Mouse (Mus musculus): Measurements from ENCODE around the gene Serpinf1. TPM values are rescaled to one million over a fixed set of nuclear protein-coding genes. Genes with fewer than 3 reads are reported as not detected.

The Serpinf1 gene
- polyA plus RNA-seq, 1 experiment from 2014 or later, result 833 TPM

DNA sequence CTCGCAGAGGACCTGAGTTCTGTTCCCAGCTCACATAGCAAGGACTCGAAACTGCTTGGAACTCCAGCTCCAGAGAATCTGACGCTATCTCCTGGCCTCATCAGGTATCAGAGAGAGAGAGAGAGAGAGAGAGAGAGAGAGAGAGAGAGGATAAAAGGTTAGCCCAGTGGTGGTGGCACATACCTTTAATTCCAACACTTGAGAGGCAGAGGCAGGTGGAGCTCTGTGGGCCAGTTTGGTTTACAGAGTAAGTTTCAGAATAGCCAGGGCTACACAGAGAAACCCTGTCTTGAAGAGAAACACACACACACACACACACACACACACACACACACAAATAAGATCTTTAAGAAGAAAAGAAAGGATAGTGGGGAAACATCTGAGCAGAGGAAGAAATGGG lies 590 bp upstream of the Serpinf1 start:
- H3K36me3 ChIP-seq (replicated peaks; ENCODE audit: insufficient read depth, low read length), result no peaks in the 10 kb centered on the region
- WGBS (ENCODE audit: insufficient replicate concordance), result 65% methylated on average over 3 of the region's 3 CpGs
- H3K27ac ChIP-seq (ENCODE audit: low read depth), result peak overlapping the region; percentile 84
- no peaks in the 10 kb centered on the region; the same call in 1 of the 2 replicates for H3K4me1 ChIP-seq (ENCODE audit: insufficient read depth)
- no peak for DNase-seq
- no peaks in the 10 kb centered on the region for H3K9me3 ChIP-seq (ENCODE audit: low read length)
- no peak overlapping the region for H3K4me3 ChIP-seq (ENCODE audit: low read depth, low read length)
- TF ChIP-seq EP300 (IDR thresholded peaks at IDR 0.05; ENCODE audit: low read depth) (no peak), CTCF (IDR thresholded peaks at IDR 0.05; ENCODE audit: low read depth) (no peak)
- 0 out of 2 replicates have a peak overlapping the region, but pooled peaks have one; percentile 26 for H3K4me2 ChIP-seq (ENCODE audit: low read depth, low read length)
- H3K9ac ChIP-seq (replicated peaks), result no peak overlapping the region
- H3K27me3 ChIP-seq (ENCODE audit: insufficient read depth, low read length), result no peaks in the 10 kb centered on the region
- no peak for ATAC-seq

DNA sequence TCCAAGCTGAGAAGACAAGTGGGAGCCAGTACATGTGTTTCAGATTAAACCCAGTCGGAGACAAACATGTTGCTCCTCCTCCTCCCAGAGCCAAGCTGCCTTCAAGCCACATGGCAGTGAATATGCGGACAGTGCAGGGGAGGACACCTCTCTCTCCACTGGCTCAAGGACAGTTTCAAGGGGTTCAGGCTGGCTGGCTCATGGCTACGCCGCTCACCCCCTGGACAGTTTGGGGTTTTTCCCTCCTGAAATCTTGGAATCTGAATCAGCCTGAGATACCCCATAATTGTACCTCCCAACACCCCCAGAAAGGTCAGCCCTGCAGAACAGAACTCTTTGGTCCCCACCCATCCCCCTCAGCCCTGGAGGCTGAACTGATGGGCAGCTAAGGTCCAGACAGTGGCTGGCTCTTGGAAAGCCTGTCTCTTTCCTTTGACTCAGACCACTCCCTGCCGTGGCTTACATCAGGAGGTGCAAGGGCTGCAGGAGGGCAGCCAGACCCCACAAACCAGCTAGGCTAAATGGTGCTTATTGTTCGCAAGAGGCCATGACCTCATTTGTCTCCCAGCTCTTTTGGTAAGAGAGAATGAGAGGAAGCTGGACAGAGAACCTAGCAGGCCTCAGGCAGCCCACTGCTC lies 1.0 kb downstream of the Serpinf1 start:
- H3K27me3 ChIP-seq (ENCODE audit: insufficient read depth, low read length), result no peaks in the 10 kb centered on the region

DNA sequence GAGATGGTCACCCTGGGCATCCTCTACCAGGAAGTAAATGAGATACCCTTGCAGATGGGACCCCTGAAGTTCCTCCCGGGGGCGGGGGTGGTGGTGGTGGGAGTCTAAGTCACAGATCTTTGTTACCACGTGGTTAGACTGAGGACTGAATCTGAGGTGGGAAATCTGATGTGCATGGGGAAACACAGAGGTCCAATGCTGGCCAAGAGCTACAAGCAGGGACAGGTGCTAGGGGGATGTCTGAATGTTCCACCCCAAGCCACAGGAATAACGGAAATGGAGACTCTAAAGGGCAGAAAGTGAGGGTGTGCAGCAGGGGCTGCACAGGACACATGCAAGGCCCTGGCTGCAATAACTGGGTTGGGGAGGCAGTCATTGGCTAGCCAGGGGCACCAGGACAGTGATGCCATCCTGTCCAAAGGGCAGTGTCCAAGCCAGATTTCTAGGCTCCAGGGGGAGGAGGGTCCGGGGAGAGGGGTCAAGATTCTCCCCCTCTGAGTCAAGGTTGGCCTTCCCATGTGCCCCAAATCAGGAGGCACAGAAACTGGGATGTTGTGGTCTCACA lies 1.6 kb downstream of the Serpinf1 start:
- H3K4me3 ChIP-seq (ENCODE audit: low read depth, low read length), result peak overlapping the region; percentile 46; the same call in 1 of the 2 replicates
- H3K4me1 ChIP-seq (ENCODE audit: insufficient read depth), result no peaks in the 10 kb centered on the region; the same call in 1 of the 2 replicates
- 0 out of 2 replicates have a peak overlapping the region, but pooled peaks have one; percentile 64 for H3K9ac ChIP-seq (replicated peaks)
- DNase-seq, result no peak
- no peak for TF ChIP-seq EP300 (IDR thresholded peaks at IDR 0.05; ENCODE audit: low read depth)
- no peak for TF ChIP-seq CTCF (IDR thresholded peaks at IDR 0.05; ENCODE audit: low read depth)
- no peaks in the 10 kb centered on the region for H3K27me3 ChIP-seq (ENCODE audit: insufficient read depth, low read length)
- peak; percentile 70 for ATAC-seq
- 48% methylated on average over 5 of the region's 5 CpGs for WGBS (ENCODE audit: insufficient replicate concordance)
- H3K4me2 ChIP-seq (ENCODE audit: low read depth, low read length), result peak overlapping the region; percentile 57
- no peaks in the 10 kb centered on the region for H3K9me3 ChIP-seq (ENCODE audit: low read length)
- no peaks in the 10 kb centered on the region for H3K36me3 ChIP-seq (replicated peaks; ENCODE audit: insufficient read depth, low read length)
- H3K27ac ChIP-seq (ENCODE audit: low read depth), result peak overlapping the region; percentile 84

More for the DNA sequence above, 1.0 kb downstream of the Serpinf1 start:
- ATAC-seq, result peak; percentile 48
- 45% methylated on average over 6 of the region's 6 CpGs for WGBS (ENCODE audit: insufficient replicate concordance)
- Histone ChIP-seq H3K9ac (replicated peaks) (peak overlapping the region; percentile 64), H3K27ac (ENCODE audit: low read depth) (peak overlapping the region; percentile 84), H3K36me3 (replicated peaks; ENCODE audit: insufficient read depth, low read length) (no peaks in the 10 kb centered on the region), H3K9me3 (ENCODE audit: low read length) (no peaks in the 10 kb centered on the region), H3K4me3 (ENCODE audit: low read depth, low read length) (peak overlapping the region; percentile 46), H3K4me1 (ENCODE audit: insufficient read depth) (no peaks in the 10 kb centered on the region; the same call in 1 of the 2 replicates), H3K4me2 (ENCODE audit: low read depth, low read length) (peak overlapping the region; percentile 57)
- TF ChIP-seq EP300 (IDR thresholded peaks at IDR 0.05; ENCODE audit: low read depth) (no peak), CTCF (IDR thresholded peaks at IDR 0.05; ENCODE audit: low read depth) (no peak)
- DNase-seq, result no peak

DNA sequence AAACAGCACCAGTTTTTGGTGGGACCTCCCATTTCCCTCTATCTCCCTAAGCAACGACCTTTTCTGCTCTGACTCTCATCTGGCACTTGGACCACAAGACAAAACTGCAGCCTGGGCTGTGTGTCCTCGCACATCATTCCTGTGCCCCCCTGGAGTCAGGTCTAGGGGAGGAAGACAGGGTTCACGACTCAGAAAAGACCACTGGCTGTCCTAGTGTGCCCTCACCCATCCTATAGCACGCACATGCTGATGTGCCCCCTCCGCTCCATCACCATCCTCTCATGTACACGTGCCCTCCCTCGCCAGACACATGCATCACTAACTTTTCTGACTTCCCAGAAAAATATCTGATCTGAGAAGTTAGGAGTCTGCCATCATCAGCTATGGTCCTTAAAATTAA lies 2.5 kb downstream of the Serpinf1 start:
- Histone ChIP-seq H3K4me1 (ENCODE audit: insufficient read depth) (peaks cover 7% of the 10 kb centered on the region), H3K4me2 (ENCODE audit: low read depth, low read length) (no peak overlapping the region), H3K9me3 (ENCODE audit: low read length) (no peaks in the 10 kb centered on the region), H3K27ac (ENCODE audit: low read depth) (no peak overlapping the region), H3K27me3 (ENCODE audit: insufficient read depth, low read length) (no peaks in the 10 kb centered on the region), H3K36me3 (replicated peaks; ENCODE audit: insufficient read depth, low read length) (no peaks in the 10 kb centered on the region), H3K4me3 (ENCODE audit: low read depth, low read length) (no peak overlapping the region), H3K9ac (replicated peaks) (no peak overlapping the region)
- no peak for TF ChIP-seq CTCF (IDR thresholded peaks at IDR 0.05; ENCODE audit: low read depth)
- no peak for TF ChIP-seq EP300 (IDR thresholded peaks at IDR 0.05; ENCODE audit: low read depth)
- WGBS (ENCODE audit: insufficient replicate concordance), result 67% methylated on average over 7 of the region's 7 CpGs
- DNase-seq, result no peak
- no peak for ATAC-seq

DNA sequence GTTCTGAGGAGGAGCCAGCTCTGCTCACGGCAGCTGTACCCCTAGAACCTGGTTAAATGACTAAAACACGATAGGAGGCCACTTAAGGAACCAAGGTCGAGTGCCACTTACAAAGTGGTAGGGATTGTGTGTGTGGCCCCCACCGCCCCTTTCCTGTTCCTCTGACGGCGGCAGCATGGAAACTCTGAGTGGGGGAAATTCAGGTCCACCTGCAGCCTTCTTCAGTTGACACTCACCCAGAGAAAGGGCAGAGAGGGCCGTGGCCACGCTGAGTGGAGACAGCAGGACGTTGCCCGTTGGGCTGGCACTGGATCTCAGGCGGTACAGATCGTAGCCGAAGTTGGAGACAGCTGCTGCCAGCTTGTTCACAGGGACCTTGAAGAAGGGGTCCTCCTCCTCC lies 6.5 kb downstream of the Serpinf1 start:
- DNase-seq (no peak), ATAC-seq (no peak)
- 60% methylated on average over 13 of the region's 13 CpGs for WGBS (ENCODE audit: insufficient replicate concordance)
- Histone ChIP-seq H3K27me3 (ENCODE audit: insufficient read depth, low read length) (no peaks in the 10 kb centered on the region), H3K27ac (ENCODE audit: low read depth) (peak overlapping the region; percentile 44), H3K4me3 (ENCODE audit: low read depth, low read length) (no peak overlapping the region), H3K36me3 (replicated peaks; ENCODE audit: insufficient read depth, low read length) (peaks cover 8% of the 10 kb centered on the region; the same call in 1 of the 2 replicates), H3K4me2 (ENCODE audit: low read depth, low read length) (0 out of 2 replicates have a peak overlapping the region, but pooled peaks have one; percentile 4), H3K9ac (replicated peaks) (no peak overlapping the region), H3K9me3 (ENCODE audit: low read length) (no peaks in the 10 kb centered on the region), H3K4me1 (ENCODE audit: insufficient read depth) (peaks cover 10% of the 10 kb centered on the region)
- TF ChIP-seq EP300 (IDR thresholded peaks at IDR 0.05; ENCODE audit: low read depth) (no peak), CTCF (IDR thresholded peaks at IDR 0.05; ENCODE audit: low read depth) (no peak)

DNA sequence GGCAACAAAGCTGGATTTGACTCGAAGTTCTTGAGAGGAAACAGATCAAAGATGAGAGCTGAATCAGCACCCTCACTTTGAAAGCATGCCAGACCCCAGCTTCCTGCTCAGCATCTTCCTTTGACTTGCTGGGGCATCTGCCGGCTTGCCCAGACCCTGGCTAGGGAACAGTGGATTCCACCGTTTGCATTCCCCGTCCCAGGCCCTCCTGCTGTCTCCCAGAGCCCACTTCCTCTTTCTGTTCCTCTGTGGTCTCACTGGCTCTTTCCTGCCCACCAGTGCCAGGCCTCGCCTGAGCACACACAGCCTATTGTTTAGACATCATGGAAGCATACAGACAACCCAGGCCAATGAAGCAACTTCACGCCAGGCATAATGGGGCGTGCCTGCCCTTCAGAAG lies 7.4 kb downstream of the Serpinf1 start:
- TF ChIP-seq EP300 (IDR thresholded peaks at IDR 0.05; ENCODE audit: low read depth) (no peak), CTCF (IDR thresholded peaks at IDR 0.05; ENCODE audit: low read depth) (no peak)
- no peak for DNase-seq
- no peaks in the 10 kb centered on the region for H3K27me3 ChIP-seq (ENCODE audit: insufficient read depth, low read length)
- H3K27ac ChIP-seq (ENCODE audit: low read depth), result peak overlapping the region; percentile 44; the same call in 1 of the 2 replicates
- no peak overlapping the region for H3K4me2 ChIP-seq (ENCODE audit: low read depth, low read length)
- no peak overlapping the region for H3K4me3 ChIP-seq (ENCODE audit: low read depth, low read length)
- peaks cover 10% of the 10 kb centered on the region for H3K4me1 ChIP-seq (ENCODE audit: insufficient read depth)
- no peak overlapping the region for H3K9ac ChIP-seq (replicated peaks)
- ATAC-seq, result peak; percentile 48; the same call in 1 of the 2 replicates
- 31% methylated on average over 7 of the region's 7 CpGs for WGBS (ENCODE audit: insufficient replicate concordance)
- peaks cover 12% of the 10 kb centered on the region; the same call in 1 of the 2 replicates for H3K36me3 ChIP-seq (replicated peaks; ENCODE audit: insufficient read depth, low read length)
- H3K9me3 ChIP-seq (ENCODE audit: low read length), result no peaks in the 10 kb centered on the region

All from liver, postnatal 0 days (tissue).